Mouse (Mus musculus): ENCODE results near the gene Npas1. TPM values are rescaled to one million over a fixed set of nuclear protein-coding genes. Genes with fewer than 3 reads are reported as not detected.

Gene Npas1
- polyA plus RNA-seq, 1 experiment = 0.05 TPM

- Histone ChIP-seq H3K27ac (ENCODE audit: insufficient read depth, low read depth, low read length) (peak overlapping the region; percentile 95; the same call in 1 of the 2 replicates), H3K4me1 (ENCODE audit: control insufficient read depth, insufficient read depth, insufficient read length, low read length) (peaks cover 34% of the 10 kb centered on the region), H3K4me3 (ENCODE audit: low read depth, low read length) (no peak overlapping the region), H3K36me3 (ENCODE audit: control insufficient read depth, insufficient read depth, low read length) (peaks cover 78% of the 10 kb centered on the region), H3K27me3 (ENCODE audit: control insufficient read depth, insufficient read depth, low read length) (no peaks in the 10 kb centered on the region)
- WGBS = 90% methylated on average over 9 of the region's 9 CpGs
- TF ChIP-seq POLR2A (IDR thresholded peaks at IDR 0.05; ENCODE audit: low read depth, low read length) = no peak
- TF ChIP-seq CTCF (IDR thresholded peaks at IDR 0.05; ENCODE audit: extremely low read depth, insufficient read length, insufficient replicate concordance, low read depth, low read length) = no peak
These were observed 53.8 kb downstream of the Npas1 start for GRCm38 (mm10) chr7:16423731-16424130.

- H3K4me1 ChIP-seq (ENCODE audit: control insufficient read depth, insufficient read depth, insufficient read length, low read length) = peaks cover 34% of the 10 kb centered on the region
- H3K4me3 ChIP-seq (ENCODE audit: low read depth, low read length) = peak overlapping the region; percentile 23
- 59% methylated on average over 18 of the region's 18 CpGs for whole genome bisulfite sequencing
- H3K27ac ChIP-seq (ENCODE audit: insufficient read depth, low read depth, low read length) = peak overlapping the region; percentile 97
- TF ChIP-seq POLR2A (IDR thresholded peaks at IDR 0.05; ENCODE audit: low read depth, low read length) (no peak), CTCF (IDR thresholded peaks at IDR 0.05; ENCODE audit: extremely low read depth, insufficient read length, insufficient replicate concordance, low read depth, low read length) (no peak)
- peaks cover 72% of the 10 kb centered on the region for H3K36me3 ChIP-seq (ENCODE audit: control insufficient read depth, insufficient read depth, low read length)
- no peaks in the 10 kb centered on the region for H3K27me3 ChIP-seq (ENCODE audit: control insufficient read depth, insufficient read depth, low read length)
These were observed 55.2 kb downstream of the Npas1 start for GRCm38 (mm10) chr7:16422222-16422856.

GRCm38 (mm10) chr7:16420493-16421118, 56.9 kb downstream of the Npas1 start:
- Histone ChIP-seq H3K27me3 (ENCODE audit: control insufficient read depth, insufficient read depth, low read length) (no peaks in the 10 kb centered on the region), H3K36me3 (ENCODE audit: control insufficient read depth, insufficient read depth, low read length) (peaks cover 68% of the 10 kb centered on the region), H3K27ac (ENCODE audit: insufficient read depth, low read depth, low read length) (peak overlapping the region; percentile 99), H3K4me1 (ENCODE audit: control insufficient read depth, insufficient read depth, insufficient read length, low read length) (peaks cover 45% of the 10 kb centered on the region), H3K4me3 (ENCODE audit: low read depth, low read length) (no peak overlapping the region)
- 34% methylated on average over 8 of the region's 8 CpGs for WGBS
- TF ChIP-seq CTCF (IDR thresholded peaks at IDR 0.05; ENCODE audit: extremely low read depth, insufficient read length, insufficient replicate concordance, low read depth, low read length) = no peak
- peak; percentile 46; the same call in 1 of the 2 replicates for TF ChIP-seq POLR2A (IDR thresholded peaks at IDR 0.05; ENCODE audit: low read depth, low read length)

GRCm38 (mm10) chr7:16418713-16419112, 58.8 kb downstream of the Npas1 start:
- no peak overlapping the region for H3K4me3 ChIP-seq (ENCODE audit: low read depth, low read length)
- no peaks in the 10 kb centered on the region for H3K27me3 ChIP-seq (ENCODE audit: control insufficient read depth, insufficient read depth, low read length)
- H3K4me1 ChIP-seq (ENCODE audit: control insufficient read depth, insufficient read depth, insufficient read length, low read length) = peaks cover 40% of the 10 kb centered on the region
- peak overlapping the region; percentile 99; the same call in 1 of the 2 replicates for H3K27ac ChIP-seq (ENCODE audit: insufficient read depth, low read depth, low read length)
- 76% methylated on average over 5 of the region's 5 CpGs for WGBS
- peaks cover 51% of the 10 kb centered on the region for H3K36me3 ChIP-seq (ENCODE audit: control insufficient read depth, insufficient read depth, low read length)
- TF ChIP-seq POLR2A (IDR thresholded peaks at IDR 0.05; ENCODE audit: low read depth, low read length) = no peak
- no peak for TF ChIP-seq CTCF (IDR thresholded peaks at IDR 0.05; ENCODE audit: extremely low read depth, insufficient read length, insufficient replicate concordance, low read depth, low read length)

GRCm38 (mm10) chr7:16417141-16417771, 60.3 kb downstream of the Npas1 start:
- Histone ChIP-seq H3K27ac (ENCODE audit: insufficient read depth, low read depth, low read length) (peak overlapping the region; percentile 89), H3K4me1 (ENCODE audit: control insufficient read depth, insufficient read depth, insufficient read length, low read length) (peaks cover 38% of the 10 kb centered on the region), H3K27me3 (ENCODE audit: control insufficient read depth, insufficient read depth, low read length) (no peaks in the 10 kb centered on the region), H3K36me3 (ENCODE audit: control insufficient read depth, insufficient read depth, low read length) (peaks cover 45% of the 10 kb centered on the region), H3K4me3 (ENCODE audit: low read depth, low read length) (no peak overlapping the region)
- no peak for TF ChIP-seq POLR2A (IDR thresholded peaks at IDR 0.05; ENCODE audit: low read depth, low read length)
- no peak for TF ChIP-seq CTCF (IDR thresholded peaks at IDR 0.05; ENCODE audit: extremely low read depth, insufficient read length, insufficient replicate concordance, low read depth, low read length)
- WGBS = 62% methylated on average over 10 of the region's 10 CpGs

- Histone ChIP-seq H3K27me3 (ENCODE audit: control insufficient read depth, insufficient read depth, low read length) (no peaks in the 10 kb centered on the region), H3K27ac (ENCODE audit: insufficient read depth, low read depth, low read length) (peak overlapping the region; percentile 89), H3K4me1 (ENCODE audit: control insufficient read depth, insufficient read depth, insufficient read length, low read length) (peaks cover 32% of the 10 kb centered on the region), H3K36me3 (ENCODE audit: control insufficient read depth, insufficient read depth, low read length) (peaks cover 32% of the 10 kb centered on the region), H3K4me3 (ENCODE audit: low read depth, low read length) (peak overlapping the region; percentile 29)
- WGBS = 26% methylated on average over 3 of the region's 3 CpGs
- TF ChIP-seq CTCF (IDR thresholded peaks at IDR 0.05; ENCODE audit: extremely low read depth, insufficient read length, insufficient replicate concordance, low read depth, low read length) = no peak
- TF ChIP-seq POLR2A (IDR thresholded peaks at IDR 0.05; ENCODE audit: low read depth, low read length) = peak; percentile 21; the same call in 1 of the 2 replicates
These were observed 62.1 kb downstream of the Npas1 start for GRCm38 (mm10) chr7:16415426-16415825.

- Histone ChIP-seq H3K4me3 (ENCODE audit: low read depth, low read length) (no peak overlapping the region), H3K27ac (ENCODE audit: insufficient read depth, low read depth, low read length) (no peak overlapping the region), H3K36me3 (ENCODE audit: control insufficient read depth, insufficient read depth, low read length) (peaks cover 12% of the 10 kb centered on the region), H3K4me1 (ENCODE audit: control insufficient read depth, insufficient read depth, insufficient read length, low read length) (peaks cover 24% of the 10 kb centered on the region), H3K27me3 (ENCODE audit: control insufficient read depth, insufficient read depth, low read length) (no peaks in the 10 kb centered on the region)
- 87% methylated on average over 2 of the region's 2 CpGs for WGBS
- TF ChIP-seq CTCF (IDR thresholded peaks at IDR 0.05; ENCODE audit: extremely low read depth, insufficient read length, insufficient replicate concordance, low read depth, low read length) (no peak), POLR2A (IDR thresholded peaks at IDR 0.05; ENCODE audit: low read depth, low read length) (no peak)
These were observed 64.6 kb downstream of the Npas1 start for GRCm38 (mm10) chr7:16412930-16413329.
